Mouse (Mus musculus) midbrain, embryonic 11.5 days (tissue): ENCODE results near the gene Defb18. TPM values are rescaled to one million over a fixed set of nuclear protein-coding genes. Genes with fewer than 3 reads are reported as not detected.
"Not testable (repeated sequence)": the region's sequence is repeated elsewhere in the genome, so short reads cannot be mapped to it uniquely, and the experiment has no call there.

Experiments
- ATAC-seq: fragments of 200-750 bp; cut with Nextera tagmentation; 2 replicates; pipeline ENCODE4 v1.8.0; 2017; ENCODE audit warnings: moderate TSS enrichment, moderate library complexity; ENCODE audit not compliant: low FRiP score
- DNase-seq: peaks from one replicate; pipeline ENCODE4 v3.0.0; 2015; ENCODE audit warnings: low spot score; ENCODE audit errors: missing footprints
- H3K27ac ChIP-seq: fragments of 300-500 bp; sonication (generic); 2 replicates; pipeline ENCODE4 v1.5.1; 2014; ENCODE audit warnings: low read depth, low read length
- H3K27me3 ChIP-seq: fragments of 300-500 bp; sonication (generic); 2 replicates; pipeline ENCODE4 v1.6.1; 2014; ENCODE audit warnings: mild to moderate bottlenecking, low read length, moderate library complexity, mixed read lengths; ENCODE audit not compliant: control insufficient read depth, insufficient read depth
- H3K36me3 ChIP-seq: fragments of 300-500 bp; sonication (generic); 2 replicates; pipeline ENCODE4 v1.6.1; 2014; ENCODE audit warnings: mild to moderate bottlenecking, low read length, moderate library complexity, mixed read lengths; ENCODE audit not compliant: control insufficient read depth, insufficient read depth
- H3K4me1 ChIP-seq: fragments of 300-500 bp; sonication (generic); 2 replicates; pipeline ENCODE4 v1.6.1; 2014; ENCODE audit warnings: low read length; ENCODE audit not compliant: control insufficient read depth, insufficient read depth
- H3K4me2 ChIP-seq: fragments of 300-500 bp; sonication (generic); 2 replicates; pipeline ENCODE4 v1.6.1; 2014; ENCODE audit warnings: mild to moderate bottlenecking, moderate library complexity
- H3K4me3 ChIP-seq: fragments of 300-500 bp; sonication (generic); 2 replicates; pipeline ENCODE4 v1.5.1; 2014; ENCODE audit warnings: low read depth, low read length
- H3K9ac ChIP-seq: fragments of 300-500 bp; sonication (generic); 2 replicates; pipeline ENCODE4 v1.6.1; 2014; ENCODE audit warnings: low read length
- H3K9me3 ChIP-seq: fragments of 300-500 bp; sonication (generic); 2 replicates; pipeline ENCODE4 v1.6.1; 2016; ENCODE audit warnings: low read length; ENCODE audit not compliant: control insufficient read depth
- WGBS: fragments of 180-500 bp; shearing (Covaris S2); extraction: QIAGEN DNeasy Blood & Tissue Kit; methylation state at CpG from one replicate; pipeline ENCODE4 v1.1.7; 2014; 5-methylcytosine and 5-hydroxymethylcytosine counted together
- polyA plus RNA-seq: library from polyadenylated mRNA; unstranded; fragments of >200 nt; fragmentation: Nextera tagmentation; extraction: Ambion mirVana; gene quantifications from 2 replicates; pipeline ENCODE4 v1.2.1, GENCODE M21; 2014

The Defb18 gene
- polyA plus RNA-seq: not detected in 2 replicates

- 74% methylated on average over 1 of the region's 1 CpGs for WGBS
- ATAC-seq: no peak
These were observed at the start of gene Defb18 for GRCm38 (mm10) chr1:18237343-18237742. Gene Defb18 (minus strand): TSS chr1:18237443.

GRCm38 (mm10) chr1:18271095-18271494, 33.9 kb upstream of the Defb18 start:
- no peaks in the 10 kb centered on the region for H3K9me3 ChIP-seq
- no peaks in the 10 kb centered on the region for H3K4me1 ChIP-seq
- DNase-seq: no peak
- H3K36me3 ChIP-seq: no peaks in the 10 kb centered on the region
- H3K27ac ChIP-seq: no peak overlapping the region
- no peaks in the 10 kb centered on the region for H3K27me3 ChIP-seq
- no peak overlapping the region for H3K4me3 ChIP-seq
- H3K4me2 ChIP-seq: no peak overlapping the region
- H3K9ac ChIP-seq: no peak overlapping the region
- no peak for ATAC-seq
- 87% methylated on average over 4 of the region's 4 CpGs for WGBS

More at GRCm38 (mm10) chr1:18237343-18237742, at the start of gene Defb18:
- no peak for DNase-seq
- no peak within 1 kb of the TSS for H3K4me2 ChIP-seq
- no peaks in the 10 kb centered on the region for H3K9me3 ChIP-seq
- H3K9ac ChIP-seq: no peak within 1 kb of the TSS
- H3K36me3 ChIP-seq: no peaks in the 10 kb centered on the region
- H3K27me3 ChIP-seq: no peaks in the 10 kb centered on the region
- H3K27ac ChIP-seq: no peak within 1 kb of the TSS
- no peak within 1 kb of the TSS for H3K4me3 ChIP-seq
- H3K4me1 ChIP-seq: no peaks in the 10 kb centered on the region

GRCm38 (mm10) chr1:18268845-18269244, 31.6 kb upstream of the Defb18 start:
- no peak overlapping the region for H3K9ac ChIP-seq
- no peaks in the 10 kb centered on the region for H3K36me3 ChIP-seq
- H3K9me3 ChIP-seq: no peaks in the 10 kb centered on the region
- H3K27ac ChIP-seq: no peak overlapping the region
- DNase-seq: no peak
- no peaks in the 10 kb centered on the region for H3K4me1 ChIP-seq
- H3K4me3 ChIP-seq: no peak overlapping the region
- no peak for ATAC-seq
- H3K27me3 ChIP-seq: no peaks in the 10 kb centered on the region
- no peak overlapping the region for H3K4me2 ChIP-seq
- 60% methylated on average over 5 of the region's 5 CpGs for WGBS

- Histone ChIP-seq H3K9me3 (no peaks in the 10 kb centered on the region), H3K27me3 (no peaks in the 10 kb centered on the region), H3K4me2 (no peak within 1 kb of the TSS), H3K36me3 (no peaks in the 10 kb centered on the region), H3K9ac (no peak within 1 kb of the TSS), H3K4me3 (no peak within 1 kb of the TSS), H3K27ac (no peak within 1 kb of the TSS), H3K4me1 (no peaks in the 10 kb centered on the region)
- no peak for ATAC-seq
- DNase-seq: no peak
These were observed 27.8 kb upstream of the Defb18 start, which contains the start of gene Defb41 for GRCm38 (mm10) chr1:18265038-18265437. Gene Defb41 (minus strand): TSS chr1:18265138.

- not testable (repeated sequence) for H3K4me2 ChIP-seq, ATAC-seq, H3K36me3 ChIP-seq, H3K9me3 ChIP-seq, H3K27ac ChIP-seq, H3K4me1 ChIP-seq, H3K9ac ChIP-seq, H3K4me3 ChIP-seq, DNase-seq, H3K27me3 ChIP-seq
- 86% methylated on average over 9 of the region's 9 CpGs for WGBS
These were observed 8.7 kb upstream of the Defb18 start for GRCm38 (mm10) chr1:18245801-18246580.

GRCm38 (mm10) chr1:18223385-18223945, 13.8 kb downstream of the Defb18 start:
- Histone ChIP-seq H3K27ac (no peak overlapping the region), H3K4me1 (no peaks in the 10 kb centered on the region), H3K36me3 (no peaks in the 10 kb centered on the region), H3K4me2 (no peak overlapping the region), H3K27me3 (no peaks in the 10 kb centered on the region), H3K9ac (no peak overlapping the region), H3K4me3 (no peak overlapping the region), H3K9me3 (no peaks in the 10 kb centered on the region)
- 63% methylated on average over 3 of the region's 3 CpGs for WGBS
- ATAC-seq (no peak), DNase-seq (no peak)

- WGBS: 53% methylated on average over 4 of the region's 4 CpGs
- Histone ChIP-seq H3K9ac (no peak overlapping the region), H3K36me3 (no peaks in the 10 kb centered on the region), H3K27ac (no peak overlapping the region), H3K4me2 (no peak overlapping the region), H3K9me3 (no peaks in the 10 kb centered on the region), H3K4me1 (no peaks in the 10 kb centered on the region), H3K27me3 (no peaks in the 10 kb centered on the region), H3K4me3 (no peak overlapping the region)
- ATAC-seq (0 out of 2 replicates have a peak, but pooled peaks have one; percentile 24), DNase-seq (no peak)
These were observed 45.5 kb downstream of the Defb18 start for GRCm38 (mm10) chr1:18191719-18192118.

GRCm38 (mm10) chr1:18190714-18191712, 46.2 kb downstream of the Defb18 start:
- no peak overlapping the region for H3K27ac ChIP-seq
- no peaks in the 10 kb centered on the region for H3K4me1 ChIP-seq
- H3K27me3 ChIP-seq: no peaks in the 10 kb centered on the region
- no peaks in the 10 kb centered on the region for H3K36me3 ChIP-seq
- no peaks in the 10 kb centered on the region for H3K9me3 ChIP-seq
- H3K9ac ChIP-seq: no peak overlapping the region
- 13% methylated on average over 1 of the region's 1 CpGs for WGBS
- H3K4me3 ChIP-seq: no peak overlapping the region
- no peak overlapping the region for H3K4me2 ChIP-seq
- ATAC-seq: peak; percentile 50; the same call in 1 of the 2 replicates
- DNase-seq: no peak
